Mouse (Mus musculus) G1E (cell line): ENCODE results near the gene Zp1. TPM values are rescaled to one million over a fixed set of nuclear protein-coding genes. Genes with fewer than 3 reads are reported as not detected.

ENCODE experiments used
- ATAC-seq: 2 replicates; pipeline ENCODE4 v1.8.0; 2016; ENCODE audit warnings: mild to moderate bottlenecking; ENCODE audit not compliant: insufficient number of reproducible peaks, poor library complexity, low FRiP score, severe bottlenecking; ENCODE audit errors: extremely low read depth
- DNase-seq: peaks from one replicate; pipeline ENCODE4 v3.0.0; 2012; ENCODE audit warnings: low spot score
- H3K27me3 ChIP-seq: 2 replicates; pipeline ENCODE4 v1.6.1; 2012; ENCODE audit warnings: mild to moderate bottlenecking, low read length, inconsistent platforms; ENCODE audit not compliant: insufficient read depth
- H3K36me3 ChIP-seq: replicated peaks from 2 replicates; pipeline ENCODE3; 2012; ENCODE audit warnings: mild to moderate bottlenecking, inconsistent platforms
- H3K4me1 ChIP-seq: 2 replicates; pipeline ENCODE4 v1.6.1; 2012; ENCODE audit warnings: low read depth, low read length, inconsistent platforms, mixed read lengths; ENCODE audit not compliant: insufficient read depth
- H3K4me3 ChIP-seq: 2 replicates; pipeline ENCODE4 v1.5.1; 2012; ENCODE audit warnings: low read depth, mild to moderate bottlenecking, inconsistent platforms, low read length, moderate library complexity, mixed read lengths
- H3K9me3 ChIP-seq: replicated peaks from 2 replicates; pipeline ENCODE4 v1.6.1; 2012; ENCODE audit warnings: inconsistent platforms
- CTCF ChIP-seq: IDR thresholded peaks from 2 replicates; pipeline ENCODE4 v1.5.1; 2012; ENCODE audit warnings: low read depth, low read length, inconsistent platforms, mixed read lengths
- GATA1 ChIP-seq: IDR thresholded peaks from 2 replicates; pipeline ENCODE4 v1.6.1; 2012; ENCODE audit warnings: borderline replicate concordance, low read length, inconsistent platforms, mixed read lengths
- GATA2 ChIP-seq: IDR thresholded peaks from 2 replicates; pipeline ENCODE4 v1.6.1; 2012; ENCODE audit warnings: low read depth, low read length, inconsistent platforms, borderline replicate concordance
- POLR2AphosphoS5 ChIP-seq: IDR thresholded peaks from 2 replicates; pipeline ENCODE4 v1.6.1; 2012; ENCODE audit warnings: low read depth, low read length, inconsistent platforms; ENCODE audit not compliant: insufficient replicate concordance
- TAL1 ChIP-seq: conservative IDR thresholded peaks from 2 replicates; pipeline ENCODE4 v1.6.1; 2012; ENCODE audit warnings: low read depth, low read length, inconsistent platforms, mixed read lengths
- polyA plus RNA-seq: library from polyadenylated mRNA; stranded (reverse); fragments of >175 nt; gene quantifications from 2 replicates; pipeline ENCODE4 v1.2.3, GENCODE M21; 2012
- total RNA-seq, 2 experiments: library from RNA; stranded (forward) in 1 of 2; stranded (reverse) in 1 of 2; fragments of 200-1000 nt in 1 of 2; fragments of >200 nt in 1 of 2; fragmentation: Nextera tagmentation in 1 of 2; gene quantifications; 2 replicates each; pipeline ENCODE4 v1.2.3; 2014 to 2017

The Zp1 gene
- total and polyA plus RNA-seq, 3 experiments = not detected

DNA sequence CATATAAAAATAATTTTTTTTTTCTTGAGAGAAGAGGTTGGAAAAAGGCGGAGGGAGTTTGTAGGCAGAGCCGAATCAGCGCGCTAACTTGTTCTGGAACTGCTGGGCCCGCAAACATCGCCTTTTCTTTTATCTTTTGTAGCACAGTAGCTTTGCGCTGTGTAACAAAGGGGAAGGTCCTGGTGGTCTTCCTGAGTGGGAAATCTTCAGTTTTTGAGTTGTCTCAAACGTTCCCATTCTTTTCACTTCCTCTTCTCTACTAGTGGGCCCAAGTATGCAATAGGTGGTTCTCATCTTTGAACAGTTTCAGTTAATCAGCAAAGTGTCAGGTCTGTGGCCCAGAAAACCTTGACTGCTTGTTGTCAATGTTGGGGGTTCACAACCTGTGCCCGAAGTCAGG lies 29.1 kb upstream of the Zp1 start:
- no peak for DNase-seq
- Histone ChIP-seq H3K27me3 (peaks cover 23% of the 10 kb centered on the region), H3K4me1 (peaks cover 28% of the 10 kb centered on the region), H3K4me3 (no peak overlapping the region; the same call in 1 of the 2 replicates), H3K9me3 (no peaks in the 10 kb centered on the region), H3K36me3 (peaks cover 31% of the 10 kb centered on the region)
- TF ChIP-seq CTCF (no peak), GATA1 (no peak), TAL1 (no peak), GATA2 (no peak), POLR2AphosphoS5 (no peak)
- ATAC-seq = no peak

DNA sequence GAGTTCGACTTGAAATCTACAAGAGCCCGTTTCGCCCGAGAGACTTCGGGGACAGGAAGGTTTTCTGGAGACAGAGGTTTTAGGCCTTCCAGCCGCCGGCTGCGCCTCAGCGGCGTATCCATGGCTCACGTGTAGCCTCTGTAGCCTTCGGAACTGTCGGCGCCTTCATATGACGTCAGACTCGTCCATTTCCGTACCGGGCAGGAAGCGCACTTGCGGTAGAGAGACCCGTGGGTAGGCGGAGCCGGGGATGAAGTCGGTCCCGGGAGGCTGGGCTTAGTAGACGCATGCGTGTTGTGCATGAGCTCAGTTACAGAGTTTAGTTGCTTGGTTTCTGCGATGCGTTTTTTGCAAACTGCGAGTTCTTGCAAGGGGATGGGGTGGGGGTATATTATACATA lies 28.7 kb upstream of the Zp1 start, which contains the start of gene Ccdc86:
Ccdc86 (minus strand) TSS at position 155 of the 400 bp plus-strand sequence.
- peaks cover 28% of the 10 kb centered on the region for H3K4me1 ChIP-seq
- ATAC-seq = peak; percentile 89
- TF ChIP-seq CTCF = no peak
- TF ChIP-seq GATA1 = no peak
- no peak for TF ChIP-seq GATA2

DNA sequence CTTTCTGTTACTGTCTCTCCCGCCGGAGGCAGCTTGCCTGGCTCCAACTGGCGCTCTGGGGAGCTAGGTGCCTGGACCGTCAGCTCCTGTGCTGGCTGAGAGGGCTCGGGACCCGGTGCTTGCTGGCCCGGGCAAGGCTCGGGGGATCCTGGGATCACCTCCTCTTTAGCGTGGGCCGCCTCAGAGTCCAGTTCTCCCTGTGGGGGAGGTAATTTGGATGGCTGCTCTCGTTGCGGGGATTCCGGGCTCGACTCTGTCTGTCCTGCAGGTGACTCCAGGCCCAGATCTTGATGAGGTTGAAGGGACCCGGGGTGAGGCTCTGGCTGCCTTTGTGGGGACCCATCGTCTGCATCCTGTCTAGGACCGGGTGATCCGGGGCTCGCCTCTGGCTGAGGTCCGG lies 28.0 kb upstream of the Zp1 start:
- ATAC-seq (no peak), DNase-seq (no peak)
- H3K36me3 ChIP-seq = peaks cover 42% of the 10 kb centered on the region
- TF ChIP-seq GATA1 (no peak), POLR2AphosphoS5 (no peak), GATA2 (no peak), TAL1 (no peak), CTCF (no peak)
- peak overlapping the region; percentile 89 for H3K4me3 ChIP-seq
- peaks cover 28% of the 10 kb centered on the region for H3K4me1 ChIP-seq
- peaks cover 15% of the 10 kb centered on the region for H3K27me3 ChIP-seq
- no peaks in the 10 kb centered on the region for H3K9me3 ChIP-seq

More for the DNA sequence above, 28.7 kb upstream of the Zp1 start, which contains the start of gene Ccdc86:
- peak within 1 kb of the TSS; percentile 89 for H3K4me3 ChIP-seq
- peaks cover 21% of the 10 kb centered on the region for H3K27me3 ChIP-seq
- H3K36me3 ChIP-seq = peaks cover 35% of the 10 kb centered on the region
- no peaks in the 10 kb centered on the region for H3K9me3 ChIP-seq
- peak; percentile 94 for DNase-seq

DNA sequence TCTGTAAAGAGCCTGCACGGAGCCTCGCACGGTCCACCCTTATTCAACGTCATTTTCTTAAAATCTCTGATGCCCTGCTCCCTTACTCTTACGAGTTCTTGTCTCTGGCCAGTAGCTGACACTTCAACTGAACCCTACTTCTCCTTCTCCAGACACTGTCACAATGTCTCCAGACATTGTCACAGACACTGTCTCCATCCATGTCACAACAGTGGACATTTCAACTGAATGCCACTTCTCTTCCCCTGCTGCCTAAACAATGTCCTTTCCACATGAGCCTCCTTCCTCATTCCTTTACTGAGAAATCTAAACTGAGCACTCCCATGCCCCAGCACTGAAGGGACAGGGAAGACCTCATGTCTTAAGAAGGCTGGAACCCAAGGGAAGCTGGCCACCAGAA lies 26.8 kb upstream of the Zp1 start:
- no peak for DNase-seq
- Histone ChIP-seq H3K36me3 (peaks cover 54% of the 10 kb centered on the region), H3K4me1 (peaks cover 28% of the 10 kb centered on the region), H3K9me3 (no peaks in the 10 kb centered on the region), H3K4me3 (peak overlapping the region; percentile 89), H3K27me3 (peaks cover 4% of the 10 kb centered on the region; the same call in 1 of the 2 replicates)
- TF ChIP-seq CTCF (no peak), GATA2 (no peak), TAL1 (no peak), GATA1 (no peak), POLR2AphosphoS5 (no peak)
- no peak for ATAC-seq

DNA sequence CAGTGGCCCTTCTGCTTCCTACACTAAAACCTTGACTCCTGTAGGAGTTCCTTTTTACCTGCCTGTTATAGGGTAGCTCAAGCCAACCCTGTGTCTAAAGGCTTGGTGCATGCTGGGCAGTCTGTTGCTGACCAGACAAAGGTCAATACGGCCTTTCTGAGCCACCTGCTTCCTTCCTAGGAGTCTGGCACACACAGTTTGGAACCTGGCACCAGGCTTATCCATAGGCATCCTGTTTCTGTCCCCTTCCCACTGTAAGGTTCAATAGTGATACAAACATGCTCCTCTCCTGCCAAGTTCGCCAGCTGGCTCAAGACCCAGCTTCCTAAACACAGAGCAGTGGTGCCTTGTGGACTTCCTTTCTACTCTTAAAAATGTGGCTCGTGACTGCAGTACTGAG lies 26.1 kb upstream of the Zp1 start:
- Histone ChIP-seq H3K36me3 (peaks cover 61% of the 10 kb centered on the region), H3K9me3 (no peaks in the 10 kb centered on the region), H3K27me3 (no peaks in the 10 kb centered on the region), H3K4me1 (peaks cover 28% of the 10 kb centered on the region), H3K4me3 (peak overlapping the region; percentile 89)
- ATAC-seq = no peak
- DNase-seq = no peak
- no peak for TF ChIP-seq GATA1
- TF ChIP-seq GATA2 = no peak
- no peak for TF ChIP-seq TAL1
- no peak for TF ChIP-seq POLR2AphosphoS5
- no peak for TF ChIP-seq CTCF

DNA sequence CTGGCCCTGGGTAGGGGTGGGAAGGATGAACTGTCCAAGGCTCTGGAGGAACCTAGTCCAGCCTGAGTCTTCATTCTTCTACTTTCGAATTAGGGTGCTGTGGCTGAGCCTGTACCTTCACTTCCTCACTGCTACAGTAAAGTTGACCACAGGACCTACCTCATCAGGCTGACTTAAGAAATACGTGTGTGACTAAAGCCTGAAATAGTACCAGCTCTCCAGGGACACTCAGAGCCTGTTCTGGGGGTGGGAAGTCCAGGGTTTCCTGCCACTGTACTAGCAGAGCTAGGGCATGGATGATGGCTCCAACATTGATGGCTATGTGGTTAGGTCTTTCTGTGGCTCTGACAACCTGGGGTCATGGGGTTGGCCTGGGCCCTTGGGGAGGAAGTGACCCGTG lies 23.5 kb upstream of the Zp1 start:
- no peak for ATAC-seq
- Histone ChIP-seq H3K4me1 (peaks cover 27% of the 10 kb centered on the region), H3K27me3 (no peaks in the 10 kb centered on the region; the same call in 1 of the 2 replicates), H3K9me3 (peaks cover 7% of the 10 kb centered on the region; the same call in 1 of the 2 replicates), H3K36me3 (peaks cover 79% of the 10 kb centered on the region), H3K4me3 (no peak overlapping the region)
- TF ChIP-seq GATA1 (no peak), POLR2AphosphoS5 (no peak), CTCF (no peak), TAL1 (no peak), GATA2 (no peak)
- DNase-seq = no peak
